Mouse (Mus musculus) testis, adult 2 months (tissue): ENCODE measurements around the gene Slf2.

ENCODE experiments used
- CTCF ChIP-seq: fragments of 200-500 bp; IDR thresholded peaks from 2 replicates; pipeline ENCODE4 v1.5.1; 2012; ENCODE audit warnings: low read depth, mild to moderate bottlenecking, inconsistent platforms, low read length, moderate library complexity; ENCODE audit not compliant: control insufficient read depth, insufficient read depth, insufficient replicate concordance
- POLR2A ChIP-seq: fragments of 200-500 bp; IDR thresholded peaks from 2 replicates; pipeline ENCODE4 v1.6.1; 2012; ENCODE audit warnings: low read depth, mild to moderate bottlenecking, inconsistent platforms, low read length, moderate library complexity; ENCODE audit not compliant: control insufficient read depth

GRCm38 (mm10) chr19:45024775-45025174 is 93.8 kb downstream of the Slf2 start:
- TF ChIP-seq POLR2A (no peak), CTCF (no peak)
